Mouse (Mus musculus) thymus, postnatal 36 days (tissue): ENCODE measurements at regions not wholly inside any gene's neighbourhood (a gene's known extent, or its start where the extent isn't known, plus 50 kb on each side); places are given as distances from the start of the nearest gene placed in this dataset.

ENCODE experiments used
- DNase-seq, 2 experiments: peaks; one replicate each; pipeline ENCODE4 v3.0.0; 2022; ENCODE audit warnings: mixed read lengths in 2 of 2

- no peak for DNase-seq
Measured at GRCm38 (mm10) chr16:24042216-24042615, 53.6 kb upstream of the Bcl6 start.

GRCm38 (mm10) chr16:24041403-24041802 is 52.8 kb upstream of the Bcl6 start:
- no peak for DNase-seq

GRCm38 (mm10) chr16:24039765-24040164 is 51.1 kb upstream of the Bcl6 start:
- DNase-seq, result no peak
